Mouse (Mus musculus) erythroid progenitor cell, adult 5-6 weeks (primary cell): ENCODE measurements around the gene Tsfm. TPM values are rescaled to one million over a fixed set of nuclear protein-coding genes. Genes with fewer than 3 reads are reported as not detected.
"Not testable (repeated sequence)": the region's sequence is repeated elsewhere in the genome, so short reads cannot be mapped to it uniquely, and the experiment has no call there.

Experiments
- ATAC-seq: replicated peaks from 2 replicates; pipeline ENCODE4 v1.8.0; 2016; ENCODE audit warnings: moderate number of reproducible peaks, mild to moderate bottlenecking, moderate TSS enrichment, inconsistent platforms; ENCODE audit not compliant: poor library complexity, low FRiP score, severe bottlenecking
- total RNA-seq, 2 experiments: library from RNA; stranded (forward) in 1 of 2; stranded (reverse) in 1 of 2; fragments of 150-400 nt in 1 of 2; fragments of 186-747, 209-891 nt in 1 of 2; gene quantifications; 2 replicates each; pipeline versions ENCODE4 v1.2.3 to v1.2.4; 2015 to 2017; ENCODE audit warnings: low replicate concordance in 2 of 2

Gene Tsfm
- total RNA-seq (2015; ENCODE audit: low replicate concordance): 12.6 and 14.4 TPM in 2 replicates
- total RNA-seq (2017; ENCODE audit: low replicate concordance): 4.2 and 6.5 TPM in 2 replicates

- ATAC-seq: peak; percentile 99
These were observed at the start of gene Tsfm for GRCm38 (mm10) chr10:127030336-127031296. Gene Tsfm (minus strand): TSS chr10:127030840.

- ATAC-seq: no peak
These were observed 49.2 kb upstream of the Tsfm start for GRCm38 (mm10) chr10:127079665-127080391.

- no peak for ATAC-seq
These were observed 48.3 kb upstream of the Tsfm start for GRCm38 (mm10) chr10:127078677-127079575.

- ATAC-seq: no peak
These were observed 47.5 kb upstream of the Tsfm start for GRCm38 (mm10) chr10:127078001-127078676.

- ATAC-seq: no peak
These were observed 46.9 kb upstream of the Tsfm start for GRCm38 (mm10) chr10:127077515-127077914.

DNA sequence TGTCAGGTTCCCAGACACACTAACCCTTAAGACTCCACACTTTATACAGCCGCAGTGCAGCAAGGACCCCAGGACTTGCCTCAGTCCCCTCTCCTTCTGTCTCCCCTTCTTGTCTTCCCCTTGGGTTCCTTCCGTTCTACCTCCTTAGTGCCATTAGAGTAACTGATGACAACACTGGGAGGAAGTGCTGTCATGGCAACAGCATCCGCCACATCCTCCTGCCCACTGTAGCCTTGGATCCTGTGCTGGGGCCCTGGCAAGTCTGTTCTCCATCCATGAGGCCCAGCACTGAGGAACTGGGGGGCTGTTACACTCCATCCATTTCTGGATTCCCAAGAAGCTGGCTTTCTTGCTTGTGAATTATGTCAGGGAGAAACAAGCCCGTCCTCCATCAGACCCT is 45.4 kb upstream of the Tsfm start:
- no peak for ATAC-seq

- ATAC-seq: no peak
These were observed 45.0 kb upstream of the Tsfm start for GRCm38 (mm10) chr10:127075651-127076050.

- no peak for ATAC-seq
These were observed 44.4 kb upstream of the Tsfm start, which contains the start of gene Agap2 for GRCm38 (mm10) chr10:127075080-127075479. Gene Agap2 (plus strand): TSS chr10:127075284.

GRCm38 (mm10) chr10:127073981-127074380 is 43.3 kb upstream of the Tsfm start:
- no peak for ATAC-seq

DNA sequence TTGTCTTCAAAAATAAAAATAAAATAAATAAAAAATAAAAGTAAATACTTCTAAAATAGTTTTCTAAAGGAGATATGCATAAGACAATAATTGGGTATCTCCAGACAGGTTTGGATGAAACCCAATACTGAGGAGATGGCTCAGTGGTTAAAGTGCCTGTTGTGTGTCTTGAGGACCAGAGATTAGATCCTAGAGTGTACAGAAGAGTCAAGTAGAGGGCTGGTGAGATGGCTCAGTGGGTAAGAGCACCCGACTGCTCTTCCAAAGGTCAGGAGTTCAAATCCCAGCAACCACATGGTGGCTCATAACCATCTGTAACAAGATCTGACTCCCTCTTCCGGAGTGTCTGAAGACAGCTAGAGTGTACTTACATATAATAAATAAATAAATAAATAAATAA is 42.3 kb upstream of the Tsfm start:
- ATAC-seq: not testable (repeated sequence)

DNA sequence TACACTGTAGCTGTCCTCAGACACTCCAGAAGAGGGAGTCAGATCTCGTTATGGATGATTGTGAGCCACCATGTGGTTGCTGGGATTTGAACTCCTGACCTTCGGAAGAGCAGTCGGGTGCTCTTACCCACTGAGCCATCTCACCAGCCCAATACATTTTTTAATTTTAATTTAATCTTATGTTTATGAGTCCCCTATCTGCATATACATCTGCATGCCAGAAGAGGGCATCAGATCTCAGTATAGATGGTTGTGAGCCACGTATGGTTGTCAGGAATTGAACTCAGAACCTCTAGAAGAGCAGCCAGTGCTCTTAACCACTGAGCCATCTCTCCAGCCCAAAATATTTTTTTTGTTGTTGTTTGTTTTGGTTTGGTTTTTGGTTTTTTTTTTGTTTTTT is 41.6 kb upstream of the Tsfm start:
- ATAC-seq: not testable (repeated sequence)

DNA sequence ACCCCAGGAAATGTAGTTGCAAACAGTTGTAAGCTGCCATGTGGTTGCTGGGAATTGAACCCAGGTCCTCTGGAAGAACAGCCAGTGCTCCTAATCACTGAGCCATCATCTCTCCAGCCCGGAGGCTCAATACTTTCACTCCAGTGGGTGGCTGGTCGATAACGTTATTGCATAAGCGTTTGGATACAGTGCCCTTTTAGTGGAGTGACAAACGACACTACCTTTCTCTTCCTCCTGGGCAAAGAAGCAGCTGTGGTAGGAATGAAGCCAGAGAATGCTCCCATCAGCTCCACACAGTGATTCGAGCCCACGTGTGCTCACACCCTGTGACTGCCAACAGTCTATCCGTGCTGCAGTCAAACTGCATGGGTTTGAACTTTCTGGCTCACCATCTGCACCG is 40.6 kb upstream of the Tsfm start:
- no peak for ATAC-seq

DNA sequence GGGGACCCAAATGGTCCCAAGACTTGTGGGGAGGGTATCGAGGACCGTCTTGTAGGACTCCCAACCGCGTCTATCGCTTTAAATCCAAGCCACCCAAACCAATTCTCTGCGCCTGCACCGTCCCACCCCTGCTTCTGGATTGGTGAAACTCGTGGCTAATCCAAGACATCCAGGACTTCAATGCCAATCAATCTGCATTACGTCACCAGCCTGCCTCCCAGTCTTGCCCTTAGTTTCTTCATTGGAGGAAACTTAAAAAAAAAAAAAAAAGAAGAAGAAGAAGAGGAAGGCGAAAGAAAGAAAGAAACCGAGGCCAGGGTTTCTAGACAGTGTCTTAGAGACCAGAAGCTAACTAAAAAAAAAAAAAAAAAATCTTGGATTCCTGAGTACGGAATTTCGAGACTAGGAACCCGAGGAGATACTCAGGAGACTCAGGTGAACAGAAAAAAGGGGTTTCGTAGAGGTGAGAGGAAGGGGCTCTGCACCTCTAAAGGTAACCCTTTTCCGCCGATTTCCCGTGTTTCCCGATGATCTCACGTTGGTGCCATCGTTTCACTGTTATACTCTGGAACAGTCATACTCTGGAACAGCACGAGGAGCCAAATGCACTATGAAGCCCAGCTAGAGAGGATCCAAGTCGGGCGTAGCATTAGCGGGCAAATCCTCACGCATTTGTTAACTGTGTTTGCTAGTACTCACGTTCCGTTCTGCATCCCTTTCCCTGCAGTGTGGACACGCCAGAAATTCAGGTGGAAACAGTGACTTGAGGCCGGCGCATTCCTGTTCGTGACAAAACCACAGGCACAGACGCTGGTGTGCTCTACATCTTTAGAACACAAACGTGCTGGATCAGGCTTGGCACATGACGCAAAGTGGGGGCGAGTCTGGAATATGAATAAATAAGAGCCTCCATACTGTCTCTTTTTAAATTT is 39.8 kb upstream of the Tsfm start, which contains the start of gene Tspan31:
TSS of gene Tspan31 (minus strand) at position 75 of the 932 bp plus-strand sequence.
- ATAC-seq: peak; percentile 91

- ATAC-seq: 0 out of 2 replicates have a peak, but pooled peaks have one; percentile 8
These were observed 38.9 kb upstream of the Tsfm start for GRCm38 (mm10) chr10:127069281-127070189.

GRCm38 (mm10) chr10:127068360-127069038 is 37.9 kb upstream of the Tsfm start:
- ATAC-seq: no peak

GRCm38 (mm10) chr10:127066519-127067018 is 35.9 kb upstream of the Tsfm start:
- ATAC-seq: no peak
